Mouse (Mus musculus) gastrocnemius, postnatal 10 days (tissue): Measurements from ENCODE around the gene Mapk9. TPM values are rescaled to one million over a fixed set of nuclear protein-coding genes. Genes with fewer than 3 reads are reported as not detected.

ENCODE experiments used
- DNase-seq: peaks from one replicate; pipeline ENCODE4 v3.0.0; 2021; ENCODE audit warnings: mixed read lengths
- microRNA-seq, 2 experiments: library from miRNA; unstranded; fragments of <30 nt; microRNA quantifications; one replicate each; pipeline ENCODE4 v1.2.0; 2021
- total RNA-seq, 2 experiments: library from RNA; stranded (reverse); gene quantifications; 2 replicates each; pipeline ENCODE4 v1.2.3; 2021

Gene Mapk9
- total RNA-seq, 2 experiments from 2014 or later: 49.3 TPM

GRCm38 (mm10) chr11:49895966-49896590 lies 49.5 kb downstream of the Mapk9 start:
- DNase-seq: no peak

- no peak for DNase-seq
Measured at GRCm38 (mm10) chr11:49900043-49900442, 53.5 kb downstream of the Mapk9 start.

GRCm38 (mm10) chr11:49900962-49901658 lies 54.6 kb downstream of the Mapk9 start:
- no peak for DNase-seq

- DNase-seq: peak; percentile 85
Measured at GRCm38 (mm10) chr11:49901659-49902458, 55.3 kb downstream of the Mapk9 start, which contains the start of gene Rasgef1c. Gene Rasgef1c, plus strand, starts transcription at chr11:49901835.

- peak; percentile 82 for DNase-seq
Measured at GRCm38 (mm10) chr11:49903333-49903732, 56.8 kb downstream of the Mapk9 start.

GRCm38 (mm10) chr11:49918521-49919180 lies 72.1 kb downstream of the Mapk9 start:
- no peak for DNase-seq

- no peak for DNase-seq
Measured at GRCm38 (mm10) chr11:49919304-49919703, 72.8 kb downstream of the Mapk9 start.

- no peak for DNase-seq
Measured at GRCm38 (mm10) chr11:49923539-49923938, 77.0 kb downstream of the Mapk9 start.

GRCm38 (mm10) chr11:49926183-49926582 lies 79.6 kb downstream of the Mapk9 start:
- DNase-seq: no peak

GRCm38 (mm10) chr11:49927169-49927568 lies 80.6 kb downstream of the Mapk9 start:
- no peak for DNase-seq

GRCm38 (mm10) chr11:49927670-49928069 lies 81.1 kb downstream of the Mapk9 start:
- no peak for DNase-seq

GRCm38 (mm10) chr11:49931037-49931625 lies 84.6 kb downstream of the Mapk9 start:
- peak; percentile 34 for DNase-seq

GRCm38 (mm10) chr11:49931853-49932252 lies 85.3 kb downstream of the Mapk9 start:
- no peak for DNase-seq

GRCm38 (mm10) chr11:49933811-49934210 lies 87.3 kb downstream of the Mapk9 start:
- DNase-seq: no peak

GRCm38 (mm10) chr11:49934322-49934721 lies 87.8 kb downstream of the Mapk9 start:
- no peak for DNase-seq

Small RNA genes lying within 50 kb of the gene (microRNA-seq; reads per million reads assigned to microRNA genes)
- 0 reads per million in 2 experiments for gene Gm23492

Other genes starting within 250 kb of the Mapk9 start
- 1 to 10 TPM; 4.2 to 5.8 TPM for gene Flt4, start 237.5 kb upstream of the Mapk9 start, total RNA-seq
- gene Scgb3a1, start 183.1 kb upstream of the Mapk9 start, total RNA-seq: not detected
- gene Cnot6, start 134.0 kb upstream of the Mapk9 start, total RNA-seq: 10 to 100 TPM; 31.8 to 38.6 TPM
- gene Gfpt2, start 52.6 kb upstream of the Mapk9 start, total RNA-seq: 1 to 10 TPM; 7.4 to 9.5 TPM
- gene Rasgef1c, start 55.1 kb downstream of the Mapk9 start, total RNA-seq: 1 to 10 TPM; 1.5 to 1.7 TPM
- gene Rnf130, start 178.6 kb downstream of the Mapk9 start, total RNA-seq: 10 to 100 TPM; 35.7 to 37.4 TPM